In the genomic region with DNA sequence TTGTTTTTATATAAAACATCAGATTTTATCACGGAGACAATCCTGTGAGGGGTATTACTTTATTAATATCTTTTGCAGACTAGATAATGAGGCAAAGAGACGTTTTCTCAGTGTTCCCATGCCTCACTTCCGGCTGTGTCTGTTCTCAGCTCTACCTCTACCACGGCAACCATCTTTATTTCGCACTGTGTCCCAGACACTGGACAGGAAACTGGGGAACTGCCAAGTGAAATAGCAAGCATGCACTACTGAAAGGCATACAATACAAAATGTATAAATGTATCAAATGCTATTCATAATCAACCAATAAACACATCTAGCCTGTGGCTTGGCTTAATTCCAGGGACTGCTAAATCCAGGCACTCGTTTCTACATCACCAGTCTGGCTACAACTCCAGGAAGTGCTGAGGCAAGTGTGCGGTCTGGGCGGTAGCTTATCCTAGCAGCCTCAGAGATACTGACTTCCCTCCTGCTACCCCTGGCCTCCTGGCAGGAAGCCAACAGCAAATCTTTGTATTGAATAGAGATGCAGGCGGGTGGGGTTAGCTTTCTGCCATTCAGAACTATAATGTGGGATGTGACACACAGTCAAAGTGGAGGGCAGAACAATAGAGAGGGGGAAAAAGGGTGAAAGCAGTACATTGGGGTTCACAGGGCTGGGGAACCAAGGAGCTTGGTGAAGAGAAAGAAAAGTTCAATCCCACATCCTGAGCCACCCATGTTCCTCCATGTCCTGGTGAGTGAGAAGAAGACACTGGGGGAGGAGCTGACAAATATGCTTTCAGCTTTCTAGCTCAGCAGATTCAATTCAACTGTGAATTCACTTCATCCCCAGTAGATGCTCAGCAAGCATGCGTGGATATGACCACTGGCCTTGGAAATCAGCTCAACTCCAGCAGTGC, we compare ENCODE assay signal across 8 mouse cellular contexts.
A peak's percentile ranks its signal among the peaks of the same experiment; 100 is the strongest.
DNase-seq lines count a peak whose midpoint lies in the region; ATAC-seq and TF ChIP-seq lines count a peak whose summit lies in the region.

No protein-coding gene starts in this region.

- 0 out of 2 replicates have a peak, but pooled peaks have one; percentile 35 for ATAC-seq in liver, embryonic 14.5 days (ENCODE audit: insufficient read depth)

- peaks cover 15% of the 10 kb centered on the region; the same call in 1 of the 2 replicates for H3K4me1 ChIP-seq in heart, embryonic 10.5 days
- H3K4me1 ChIP-seq in liver, embryonic 14.5 days (replicated peaks; ENCODE audit: control insufficient read depth in 2 of 2, insufficient read depth in 2 of 2, low read length in 1 of 2): peaks cover 0 to 5% of the 10 kb centered on the region in 2 experiments; a peak in 2 of 4 replicates

- DNase-seq in gastrocnemius, postnatal 10 days: peak; percentile 26
- DNase-seq in gastrocnemius, adult 18-20 months (ENCODE audit: low spot score): no peak
- DNase-seq in WW6 (ENCODE audit: low read depth, low spot score): peak; percentile 5
- DNase-seq in heart, embryonic 10.5 days (ENCODE audit: low spot score): peak; percentile 83
- DNase-seq in kidney, adult 18-20 months: peak; percentile 7
- DNase-seq in liver, embryonic 14.5 days (ENCODE audit: low read depth in 3 of 3, low spot score in 3 of 3): peak; percentile 12 to 19 (median 16)
- peak; percentile 26 for DNase-seq in ovary, postnatal 36 days (ENCODE audit: low spot score)
- DNase-seq in yolk sac, embryonic 10.5 days (ENCODE audit: low spot score): no peak

- no peak for TF ChIP-seq CTCF in liver, embryonic 14.5 days (IDR thresholded peaks at IDR 0.05; ENCODE audit: low read depth)

- no peak overlapping the region for H3K9ac ChIP-seq in liver, embryonic 14.5 days (replicated peaks)

- H3K27me3 ChIP-seq in heart, embryonic 10.5 days (ENCODE audit: insufficient read depth, poor library complexity, severe bottlenecking): peaks cover 22% of the 10 kb centered on the region
- no peaks in the 10 kb centered on the region for H3K27me3 ChIP-seq in liver, embryonic 14.5 days (ENCODE audit: control insufficient read depth, insufficient read depth, low read length)

- H3K36me3 ChIP-seq in heart, embryonic 10.5 days: no peaks in the 10 kb centered on the region
- no peaks in the 10 kb centered on the region for H3K36me3 ChIP-seq in liver, embryonic 14.5 days (replicated peaks; ENCODE audit: control insufficient read depth, insufficient read depth, low read depth)

- no peak overlapping the region for H3K4me2 ChIP-seq in liver, embryonic 14.5 days (ENCODE audit: low read depth)

- 0 out of 2 replicates have a peak overlapping the region, but pooled peaks have one; percentile 36 for H3K27ac ChIP-seq in heart, embryonic 10.5 days
- H3K27ac ChIP-seq in liver, embryonic 14.5 days: no peak overlapping the region

- TF ChIP-seq EP300 in liver, embryonic 14.5 days (IDR thresholded peaks at IDR 0.05; ENCODE audit: low read depth): no peak

- WGBS in heart, embryonic 10.5 days: 55% methylated on average over 10 of the region's 10 CpGs
- 17% methylated on average over 10 of the region's 10 CpGs for WGBS in liver, embryonic 14.5 days (ENCODE audit: insufficient replicate concordance)

- no peak overlapping the region for H3K4me3 ChIP-seq in heart, embryonic 10.5 days
- H3K4me3 ChIP-seq in liver, embryonic 14.5 days (ENCODE audit: insufficient read depth in 1 of 2, low read depth in 2 of 2, low read length in 2 of 2): no peak overlapping the region

- H3K9me3 ChIP-seq in heart, embryonic 10.5 days: 0 out of 2 replicates have a peak, but pooled peaks cover 4% of the 10 kb centered on the region
- H3K9me3 ChIP-seq in liver, embryonic 14.5 days (ENCODE audit: control insufficient read depth, low read length): no peaks in the 10 kb centered on the region

Comparison
In these comparisons a context has a peak if more than half of its experiments do, and no peak if none do; other contexts are left out.
1. DNase-seq: peak in gastrocnemius, postnatal 10 days (single experiment), WW6 (single experiment), heart, embryonic 10.5 days (single experiment), kidney, adult 18-20 months (single experiment), liver, embryonic 14.5 days (3 of 3) and ovary, postnatal 36 days (single experiment); none in gastrocnemius, adult 18-20 months (single experiment) and yolk sac, embryonic 10.5 days (single experiment).